Mouse (Mus musculus) stomach, embryonic 16.5 days (tissue): ENCODE data around the gene Batf. TPM values are rescaled to one million over a fixed set of nuclear protein-coding genes. Genes with fewer than 3 reads are reported as not detected.

Source experiments
- ATAC-seq: fragments of 200-750 bp; cut with Nextera tagmentation; 2 replicates; pipeline ENCODE4 v1.8.0; 2017; ENCODE audit warnings: moderate number of reproducible peaks, moderate TSS enrichment; ENCODE audit not compliant: insufficient read depth, low FRiP score
- H3K27ac ChIP-seq: fragments of 300-500 bp; sonication (generic); 2 replicates; pipeline ENCODE4 v1.5.1; 2014; ENCODE audit warnings: low read length
- H3K27me3 ChIP-seq: fragments of 300-500 bp; sonication (generic); 2 replicates; pipeline ENCODE4 v1.6.1; 2014; ENCODE audit warnings: low read length, control low read depth, mixed read lengths; ENCODE audit not compliant: control insufficient read depth, insufficient read depth
- H3K36me3 ChIP-seq: fragments of 300-500 bp; sonication (generic); 2 replicates; pipeline ENCODE4 v1.6.1; 2014; ENCODE audit warnings: low read length; ENCODE audit not compliant: control insufficient read depth, insufficient read depth
- H3K4me1 ChIP-seq: fragments of 300-500 bp; sonication (generic); 2 replicates; pipeline ENCODE4 v1.6.1; 2014; ENCODE audit warnings: low read length, control low read depth, mixed read lengths; ENCODE audit not compliant: control insufficient read depth, insufficient read depth
- H3K4me2 ChIP-seq: fragments of 300-500 bp; sonication (generic); 2 replicates; pipeline ENCODE4 v1.6.1; 2014; ENCODE audit warnings: low read depth, low read length, mixed read lengths
- H3K4me3 ChIP-seq: fragments of 300-500 bp; sonication (generic); replicated peaks from 2 replicates; pipeline ENCODE4 v1.5.1; 2014; ENCODE audit warnings: mild to moderate bottlenecking, low read length
- H3K9ac ChIP-seq: fragments of 300-500 bp; sonication (generic); 2 replicates; pipeline ENCODE4 v1.6.1; 2014; ENCODE audit warnings: low read length
- H3K9me3 ChIP-seq: fragments of 300-500 bp; sonication (generic); replicated peaks from 2 replicates; pipeline ENCODE4 v1.6.1; 2016; ENCODE audit warnings: low read length, control low read depth; ENCODE audit not compliant: control insufficient read depth
- WGBS: fragments of 180-500 bp; shearing (Covaris S2); extraction: QIAGEN DNeasy Blood & Tissue Kit; methylation state at CpG from one replicate; pipeline ENCODE4 v1.1.7; 2014; 5-methylcytosine and 5-hydroxymethylcytosine counted together
- polyA plus RNA-seq: library from polyadenylated mRNA; unstranded; fragments of >200 nt; fragmentation: Nextera tagmentation; extraction: Ambion mirVana; gene quantifications from 2 replicates; pipeline ENCODE4 v1.2.1, GENCODE M21; 2015

Gene Batf
- polyA plus RNA-seq, 1 experiment from 2014 or later, result 4.6 TPM

DNA sequence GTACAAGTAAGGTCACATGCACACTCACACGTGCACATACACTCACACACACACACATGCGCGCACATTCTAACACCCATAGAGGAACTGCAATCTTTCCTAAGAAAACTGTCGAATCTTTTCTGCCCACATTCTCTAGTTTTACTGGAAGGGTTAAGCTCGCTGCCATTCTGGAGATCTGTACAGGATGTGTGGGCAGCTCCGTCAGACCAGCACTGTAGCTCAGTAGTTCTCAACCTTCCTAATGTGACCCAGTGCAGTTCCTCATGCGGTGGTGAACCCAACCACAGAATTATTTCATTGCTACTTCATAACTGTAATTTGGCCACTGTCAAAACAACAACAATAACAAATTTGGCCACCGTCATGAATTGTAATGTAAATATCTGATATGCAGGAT, 12.6 kb upstream of the Batf start:
- Histone ChIP-seq H3K4me2 (no peak overlapping the region), H3K36me3 (no peaks in the 10 kb centered on the region), H3K27me3 (no peaks in the 10 kb centered on the region), H3K9me3 (no peaks in the 10 kb centered on the region), H3K27ac (no peak overlapping the region), H3K9ac (no peak overlapping the region), H3K4me3 (no peak overlapping the region), H3K4me1 (no peaks in the 10 kb centered on the region)
- WGBS, result 84% methylated on average over 8 of the region's 8 CpGs
- no peak for ATAC-seq

DNA sequence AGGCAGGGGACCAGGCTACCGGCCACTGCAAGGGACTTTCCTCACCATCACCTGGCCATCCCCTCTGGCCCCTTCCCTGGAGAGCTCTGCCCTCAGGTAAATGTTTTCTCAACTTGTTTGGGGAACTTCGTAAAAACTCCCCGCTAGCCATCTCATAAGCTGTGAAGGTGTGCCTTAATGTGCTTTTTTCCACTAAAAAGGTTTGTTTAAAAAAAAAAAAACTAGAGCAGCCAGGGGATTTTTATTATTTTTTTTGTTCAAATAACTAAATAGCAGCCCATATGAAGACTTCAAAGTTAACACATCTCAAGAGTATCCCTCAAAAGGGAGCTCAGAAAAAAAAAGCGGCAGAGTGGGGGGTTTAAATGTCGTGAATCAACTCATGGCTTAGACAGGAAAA, 7.4 kb upstream of the Batf start:
- Histone ChIP-seq H3K9me3 (no peaks in the 10 kb centered on the region), H3K9ac (no peak overlapping the region), H3K4me3 (no peak overlapping the region), H3K36me3 (no peaks in the 10 kb centered on the region), H3K27me3 (no peaks in the 10 kb centered on the region), H3K4me1 (no peaks in the 10 kb centered on the region), H3K4me2 (no peak overlapping the region), H3K27ac (no peak overlapping the region)
- 77% methylated on average over 5 of the region's 5 CpGs for WGBS
- no peak for ATAC-seq

GRCm38 (mm10) chr12:85679808-85680207, 6.7 kb upstream of the Batf start:
- Histone ChIP-seq H3K36me3 (no peaks in the 10 kb centered on the region), H3K4me3 (no peak overlapping the region), H3K9me3 (no peaks in the 10 kb centered on the region), H3K9ac (no peak overlapping the region), H3K27me3 (no peaks in the 10 kb centered on the region), H3K27ac (no peak overlapping the region), H3K4me2 (no peak overlapping the region), H3K4me1 (no peaks in the 10 kb centered on the region)
- 55% methylated on average over 2 of the region's 2 CpGs for WGBS
- ATAC-seq, result no peak

- no peaks in the 10 kb centered on the region for H3K9me3 ChIP-seq
- no peaks in the 10 kb centered on the region for H3K27me3 ChIP-seq
- WGBS, result 41% methylated on average over 2 of the region's 2 CpGs
- no peak overlapping the region for H3K4me2 ChIP-seq
- ATAC-seq, result no peak
- H3K36me3 ChIP-seq, result no peaks in the 10 kb centered on the region
- no peak overlapping the region for H3K27ac ChIP-seq
- no peaks in the 10 kb centered on the region for H3K4me1 ChIP-seq
- H3K9ac ChIP-seq, result no peak overlapping the region
- no peak overlapping the region for H3K4me3 ChIP-seq
These were observed 4.1 kb upstream of the Batf start for GRCm38 (mm10) chr12:85682328-85682727.

DNA sequence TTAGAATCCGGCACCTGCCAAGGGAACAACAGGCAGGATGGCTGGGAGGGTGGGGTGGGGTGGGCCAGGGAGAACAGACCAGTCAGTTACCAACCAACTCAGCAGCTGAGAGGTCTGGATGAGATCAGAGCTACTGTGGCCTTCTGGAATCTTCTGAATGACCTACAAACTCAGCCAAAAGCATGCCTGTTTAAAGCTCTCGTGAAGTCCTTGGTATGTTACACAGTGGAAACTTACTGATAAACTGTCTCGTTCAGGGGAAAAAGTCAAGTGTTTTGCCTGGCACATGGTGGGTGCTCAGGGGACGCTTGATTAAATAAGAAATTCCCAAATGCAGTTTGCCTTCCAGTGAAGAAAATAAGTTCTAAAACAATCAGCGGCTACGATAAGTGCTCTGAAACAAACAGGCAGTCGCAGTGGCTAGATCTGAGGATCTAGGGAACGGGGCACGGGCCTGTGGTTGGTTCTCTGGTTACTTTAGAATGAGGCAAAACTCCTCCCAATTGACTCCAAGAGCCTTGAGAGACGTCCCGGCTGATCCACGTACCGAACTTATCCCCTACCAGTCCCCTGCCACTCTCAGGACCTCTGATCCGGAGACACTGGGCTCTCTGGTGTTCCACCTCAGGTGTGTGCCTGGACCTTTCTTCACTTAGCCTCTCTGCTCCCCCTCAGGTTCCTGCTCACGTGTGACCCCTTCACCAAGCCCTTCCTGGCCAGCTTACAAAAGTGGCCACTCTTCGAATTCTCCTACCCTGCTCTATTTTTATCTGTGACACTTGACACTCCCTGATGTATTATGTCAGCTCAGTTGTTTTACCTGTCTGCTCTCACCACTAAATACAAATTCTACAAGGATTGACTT, 1.8 kb upstream of the Batf start:
- H3K4me2 ChIP-seq, result no peak overlapping the region
- no peaks in the 10 kb centered on the region for H3K27me3 ChIP-seq
- ATAC-seq, result no peak
- H3K36me3 ChIP-seq, result no peaks in the 10 kb centered on the region
- 78% methylated on average over 16 of the region's 16 CpGs for WGBS
- H3K9ac ChIP-seq, result no peak overlapping the region
- H3K27ac ChIP-seq, result no peak overlapping the region
- H3K4me3 ChIP-seq, result no peak overlapping the region
- no peaks in the 10 kb centered on the region for H3K4me1 ChIP-seq
- H3K9me3 ChIP-seq, result no peaks in the 10 kb centered on the region

DNA sequence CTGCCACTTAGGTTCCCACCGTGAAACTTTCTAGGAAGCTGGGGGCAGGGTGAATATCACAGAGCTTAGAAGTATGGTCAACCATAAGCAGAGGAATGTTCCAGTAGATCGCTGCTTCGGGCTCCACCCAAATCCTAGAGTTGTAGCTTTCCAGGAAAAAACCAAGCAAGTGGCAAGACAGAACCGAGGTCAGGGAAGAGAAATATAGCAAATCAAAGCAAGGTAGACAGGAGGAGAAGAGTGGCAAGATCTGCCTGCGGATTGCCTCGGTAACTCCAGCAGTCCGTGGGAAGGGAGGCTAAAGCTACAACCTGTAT, 706 bp downstream of the Batf start:
- no peaks in the 10 kb centered on the region for H3K4me1 ChIP-seq
- no peaks in the 10 kb centered on the region for H3K9me3 ChIP-seq
- H3K36me3 ChIP-seq, result no peaks in the 10 kb centered on the region
- 60% methylated on average over 7 of the region's 7 CpGs for WGBS
- H3K4me2 ChIP-seq, result peak overlapping the region; percentile 43
- no peaks in the 10 kb centered on the region for H3K27me3 ChIP-seq
- H3K4me3 ChIP-seq, result peak overlapping the region; percentile 28
- no peak for ATAC-seq
- no peak overlapping the region for H3K9ac ChIP-seq
- no peak overlapping the region for H3K27ac ChIP-seq

- Histone ChIP-seq H3K27me3 (no peaks in the 10 kb centered on the region), H3K4me1 (no peaks in the 10 kb centered on the region), H3K36me3 (no peaks in the 10 kb centered on the region), H3K4me3 (no peak overlapping the region), H3K9me3 (no peaks in the 10 kb centered on the region), H3K9ac (no peak overlapping the region), H3K27ac (no peak overlapping the region), H3K4me2 (no peak overlapping the region)
- 58% methylated on average over 6 of the region's 6 CpGs for WGBS
- ATAC-seq, result no peak
These were observed 1.4 kb downstream of the Batf start for GRCm38 (mm10) chr12:85687846-85688245.

DNA sequence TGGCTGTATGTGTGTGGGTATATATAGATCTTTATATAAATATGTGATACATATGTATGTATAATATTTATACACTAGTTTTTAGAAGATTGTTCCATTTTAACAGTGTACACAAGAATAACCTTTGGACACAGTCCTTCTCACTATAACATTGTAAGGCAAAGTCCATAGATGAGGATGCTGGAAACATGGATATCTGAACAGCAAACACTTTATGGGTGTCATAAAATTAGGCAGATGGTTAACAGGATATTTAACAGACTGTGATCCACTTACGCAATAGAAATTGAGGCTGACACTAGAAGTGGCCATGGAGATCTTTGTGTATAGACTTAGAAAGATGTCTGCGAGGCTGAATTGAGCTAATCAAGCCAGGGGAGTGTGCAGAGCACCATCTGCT, 9.3 kb downstream of the Batf start:
- H3K9me3 ChIP-seq, result no peaks in the 10 kb centered on the region
- no peaks in the 10 kb centered on the region for H3K36me3 ChIP-seq
- no peaks in the 10 kb centered on the region for H3K4me1 ChIP-seq
- 80% methylated on average over 2 of the region's 2 CpGs for WGBS
- no peak for ATAC-seq
- H3K27me3 ChIP-seq, result no peaks in the 10 kb centered on the region
- no peak overlapping the region for H3K4me3 ChIP-seq
- H3K4me2 ChIP-seq, result no peak overlapping the region
- no peak overlapping the region for H3K9ac ChIP-seq
- no peak overlapping the region for H3K27ac ChIP-seq

DNA sequence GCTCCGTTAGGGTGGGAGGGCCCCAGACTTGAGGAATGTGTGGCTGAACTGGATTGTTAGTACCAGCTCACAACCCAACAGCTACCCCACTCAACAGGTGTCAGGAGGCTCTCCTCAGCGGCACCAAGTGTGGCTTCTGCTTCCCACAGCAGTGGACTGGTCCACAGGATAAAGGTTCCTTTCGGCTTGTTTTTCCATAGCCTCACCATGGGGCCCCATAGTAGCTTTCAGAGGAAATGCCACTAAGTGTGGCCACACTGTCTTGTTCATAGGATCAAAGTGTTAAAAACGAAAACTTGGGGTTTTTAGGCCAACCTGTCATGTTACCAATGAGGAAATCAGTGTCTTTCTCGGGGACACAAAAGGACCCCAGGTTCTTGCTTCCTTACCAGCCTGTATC, 10.0 kb downstream of the Batf start:
- Histone ChIP-seq H3K36me3 (no peaks in the 10 kb centered on the region), H3K9ac (no peak overlapping the region), H3K27me3 (no peaks in the 10 kb centered on the region), H3K27ac (no peak overlapping the region), H3K4me3 (no peak overlapping the region), H3K4me2 (no peak overlapping the region), H3K4me1 (no peaks in the 10 kb centered on the region), H3K9me3 (no peaks in the 10 kb centered on the region)
- no peak for ATAC-seq
- WGBS, result 86% methylated on average over 5 of the region's 5 CpGs
